Comparison of ENCODE assay signal across 15 mouse cellular contexts in the genomic region with DNA sequence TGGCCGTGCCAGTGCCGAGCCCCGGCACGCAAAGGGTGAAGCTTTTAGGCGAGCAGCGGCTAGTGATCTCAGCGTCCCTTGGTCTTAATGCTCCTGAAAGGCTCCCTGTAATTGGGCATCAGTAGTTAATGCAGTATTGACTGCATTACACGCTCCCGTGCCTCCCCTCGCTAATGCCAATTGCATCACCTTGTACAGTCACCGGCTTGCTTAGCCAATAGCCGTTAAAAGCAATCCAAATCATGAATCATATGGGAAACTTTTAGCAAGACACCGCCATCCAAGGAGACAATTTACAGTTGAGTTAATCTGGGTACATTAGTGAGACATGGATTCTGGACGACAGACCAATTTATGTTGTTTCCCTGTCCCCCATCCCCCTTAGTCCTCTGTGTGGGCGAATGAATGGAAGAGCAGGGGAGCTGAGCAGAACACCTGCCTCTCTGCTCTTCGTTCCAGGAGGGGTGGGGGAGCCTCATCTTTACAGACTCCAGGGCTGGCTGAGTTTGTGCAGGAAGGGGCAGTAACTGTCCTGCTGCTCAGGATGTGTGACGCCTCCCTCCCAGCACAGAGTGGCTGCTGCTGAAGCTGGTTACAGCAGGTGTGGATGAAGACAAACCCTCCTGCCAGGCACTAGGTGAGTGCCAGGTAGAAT. TPM values are rescaled to one million over a fixed set of nuclear protein-coding genes. Genes with fewer than 3 reads are reported as not detected.
DNase-seq lines count a peak whose midpoint lies in the region; ATAC-seq lines count a peak whose summit lies in the region.
"Had no signal": no experiment of that assay in that cellular context is flagged by ENCODE, and none has a peak within 500 bp of the region (broad histone marks: within the 10 kb centered on the region; RNA-seq: fewer than 3 reads in every experiment).

No protein-coding gene starts in this region.

- H3K4me3 ChIP-seq in neural tube, embryonic 11.5 days (ENCODE audit: low read depth, low read length), result no peak overlapping the region
- H3K4me3 ChIP-seq in forebrain, embryonic 14.5 days (ENCODE audit: low read depth, low read length), result no peak overlapping the region
- H3K4me3 ChIP-seq in midbrain, embryonic 13.5 days (replicated peaks), result peak overlapping the region; percentile 77
- H3K4me3 ChIP-seq: embryonic facial prominence, embryonic 10.5 days; heart, embryonic 15.5 days had no signal

- H3K27me3 ChIP-seq in neural tube, embryonic 11.5 days (ENCODE audit: control insufficient read depth, insufficient read depth, low read length), result no peaks in the 10 kb centered on the region
- no peaks in the 10 kb centered on the region for H3K27me3 ChIP-seq in forebrain, embryonic 14.5 days (replicated peaks; ENCODE audit: control insufficient read depth, insufficient read depth, low read length)
- 0 out of 2 replicates have a peak, but pooled peaks cover 3% of the 10 kb centered on the region for H3K27me3 ChIP-seq in midbrain, embryonic 13.5 days

- H3K27ac ChIP-seq in neural tube, embryonic 11.5 days (ENCODE audit: low read depth, low read length), result peak overlapping the region; percentile 21; the same call in 1 of the 2 replicates
- peak overlapping the region; percentile 61 for H3K27ac ChIP-seq in forebrain, embryonic 14.5 days (ENCODE audit: low read depth, low read length)
- H3K27ac ChIP-seq in midbrain, embryonic 13.5 days, result peak overlapping the region; percentile 70
- H3K27ac ChIP-seq: embryonic facial prominence, embryonic 10.5 days; heart, embryonic 15.5 days; liver, embryonic 14.5 days had no signal

- H3K36me3 ChIP-seq in neural tube, embryonic 11.5 days (ENCODE audit: control insufficient read depth, insufficient read depth, low read length), result no peaks in the 10 kb centered on the region
- no peaks in the 10 kb centered on the region for H3K36me3 ChIP-seq in forebrain, embryonic 14.5 days (ENCODE audit: control insufficient read depth, insufficient read depth, low read length)
- H3K36me3 ChIP-seq in midbrain, embryonic 13.5 days, result no peaks in the 10 kb centered on the region
- H3K36me3 ChIP-seq: embryonic facial prominence, embryonic 10.5 days; heart, embryonic 15.5 days had no signal

- H3K9ac ChIP-seq in neural tube, embryonic 11.5 days (ENCODE audit: low read length), result no peak overlapping the region
- H3K9ac ChIP-seq in forebrain, embryonic 14.5 days (ENCODE audit: low read length), result peak overlapping the region; percentile 29
- H3K9ac ChIP-seq in midbrain, embryonic 13.5 days (replicated peaks), result peak overlapping the region; percentile 60
- H3K9ac ChIP-seq: heart, embryonic 15.5 days; liver, embryonic 14.5 days had no signal

- H3K4me2 ChIP-seq in neural tube, embryonic 11.5 days (ENCODE audit: low read depth), result no peak overlapping the region
- H3K4me2 ChIP-seq in forebrain, embryonic 14.5 days (ENCODE audit: low read length), result peak overlapping the region; percentile 36
- H3K4me2 ChIP-seq in midbrain, embryonic 13.5 days (replicated peaks), result peak overlapping the region; percentile 98
- H3K4me2 ChIP-seq: heart, embryonic 15.5 days had no signal

- DNase-seq in neural tube, embryonic 11.5 days (ENCODE audit: low spot score), result no peak
- DNase-seq in neural tube, embryonic 10.5 days (ENCODE audit: extremely low spot score, low spot score), result no peak
- DNase-seq in forebrain, embryonic 14.5 days (ENCODE audit: low spot score), result peak; percentile 85
- DNase-seq in retina, postnatal 7 days (ENCODE audit: low read depth, low spot score), result peak; percentile 8
- no peak for DNase-seq in B cell, adult 2 months
- no peak for DNase-seq in heart, postnatal 4 days
- no peak for DNase-seq in kidney, adult 9 months
- DNase-seq: adrenal gland, postnatal 25 days; kidney, postnatal 4 days; thymus, adult 18-20 months had no signal

- 0 out of 2 replicates have a peak, but pooled peaks have one; percentile 3 for ATAC-seq in neural tube, embryonic 11.5 days (ENCODE audit: insufficient read depth, low FRiP score, low TSS enrichment)
- ATAC-seq in forebrain, embryonic 14.5 days, result peak; percentile 78
- ATAC-seq in midbrain, embryonic 13.5 days, result peak; percentile 21; the same call in 1 of the 2 replicates
- ATAC-seq: intestine, embryonic 16.5 days had no signal

- WGBS in neural tube, embryonic 11.5 days, result 59% methylated on average over 17 of the region's 17 CpGs
- 15% methylated on average over 17 of the region's 17 CpGs for WGBS in forebrain, embryonic 14.5 days
- WGBS in midbrain, embryonic 13.5 days, result 43% methylated on average over 17 of the region's 17 CpGs

- no peaks in the 10 kb centered on the region for H3K9me3 ChIP-seq in neural tube, embryonic 11.5 days (ENCODE audit: control insufficient read depth, low read length)
- H3K9me3 ChIP-seq in forebrain, embryonic 14.5 days (replicated peaks; ENCODE audit: control insufficient read depth, low read length), result no peaks in the 10 kb centered on the region
- H3K9me3 ChIP-seq in midbrain, embryonic 13.5 days, result no peaks in the 10 kb centered on the region
- H3K9me3 ChIP-seq: embryonic facial prominence, embryonic 10.5 days; heart, embryonic 15.5 days had no signal

- H3K4me1 ChIP-seq in neural tube, embryonic 11.5 days (ENCODE audit: control insufficient read depth, insufficient read depth, low read length), result no peaks in the 10 kb centered on the region
- peaks cover 37% of the 10 kb centered on the region for H3K4me1 ChIP-seq in forebrain, embryonic 14.5 days (ENCODE audit: control insufficient read depth, insufficient read depth, low read length)
- peaks cover 74% of the 10 kb centered on the region for H3K4me1 ChIP-seq in midbrain, embryonic 13.5 days (replicated peaks)

RNA-seq across cellular contexts. Expression of a gene that starts 8.9 kb away (rescaled TPM):
- polyA plus RNA-seq in neural tube, embryonic 11.5 days (2014; fragmentation: Nextera tagmentation; extraction: Ambion mirVana), result 23.4 and 25.0 TPM in 2 replicates
- polyA plus RNA-seq in forebrain, embryonic 14.5 days (2014; fragmentation: Nextera tagmentation; extraction: Ambion mirVana), result 72.2 and 72.5 TPM in 2 replicates
- 95.3 and 121 TPM in 2 replicates for polyA plus RNA-seq in midbrain, embryonic 13.5 days (2015; fragmentation: Nextera tagmentation; extraction: Ambion mirVana)
- total RNA-seq in heart, postnatal 4 days (2021), result 1 to 10 TPM; 1.4 TPM

Comparison
In these comparisons a context has a peak if more than half of its experiments do, and no peak if none do; other contexts are left out.
1. ATAC-seq: peak in every context shown above with its lines; median percentile 78 in forebrain, embryonic 14.5 days; 21 in midbrain, embryonic 13.5 days; 3 in neural tube, embryonic 11.5 days.
2. DNase-seq: peak in forebrain, embryonic 14.5 days (single experiment) and retina, postnatal 7 days (single experiment); none in neural tube, embryonic 11.5 days (single experiment), neural tube, embryonic 10.5 days (single experiment), B cell, adult 2 months (0 of 2), heart, postnatal 4 days (single experiment) and kidney, adult 9 months (single experiment).
3. Peak in every context shown above with its lines, with median percentiles within 50 percentile points of each other: H3K27ac ChIP-seq.